Mouse (Mus musculus): ENCODE results near the gene Chst1.

DNA sequence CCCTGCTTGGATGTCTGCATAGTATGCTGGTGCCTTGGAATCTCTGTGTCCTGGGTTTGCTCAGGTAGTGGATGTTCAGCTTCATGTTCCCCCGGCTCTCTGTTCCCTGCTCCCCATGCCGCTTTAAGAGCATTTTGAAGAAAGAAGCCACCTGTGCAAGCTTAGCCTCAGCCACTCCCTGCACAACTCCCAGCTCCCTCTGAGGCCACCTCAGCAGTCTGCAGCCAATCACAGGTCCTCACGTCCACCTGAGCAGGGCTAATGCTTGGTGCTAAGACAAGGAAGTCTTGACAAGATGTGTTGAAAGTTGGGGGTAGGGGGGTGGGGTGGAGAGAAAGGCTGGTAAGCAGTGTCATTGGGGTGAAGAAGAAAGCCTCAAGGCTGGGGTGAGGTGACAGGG is 8.1 kb downstream of the Chst1 start:
- TF ChIP-seq POLR2A (IDR thresholded peaks at IDR 0.05; ENCODE audit: extremely low read depth, insufficient read depth, low read length) (no peak), CTCF (IDR thresholded peaks at IDR 0.05; ENCODE audit: extremely low read depth, insufficient read depth, low read length) (no peak)

Measured in cortical plate, adult 2 months (tissue).